21 mouse cellular contexts compared by ENCODE assay signal in genomic region chr6:9133589-9134279, GRCm38 (mm10).
"Had no signal": no experiment of that assay in that cellular context is flagged by ENCODE, and none has a peak within 500 bp of the region (broad histone marks: within the 10 kb centered on the region; RNA-seq: fewer than 3 reads in every experiment).

No protein-coding gene starts in this region.

- DNase-seq: kidney, adult 9 months; kidney, postnatal 14 days; kidney, postnatal 4 days; left cerebral cortex, postnatal 4 days; liver, postnatal 0 days; lung, embryonic 14.5 days; right cerebral cortex, adult 18-20 months; right cerebral cortex, postnatal 14 days; right cerebral cortex, postnatal 4 days; thymus, adult 2 months; thymus, postnatal 14 days; thymus, postnatal 4 days had no signal

- H3K4me2 ChIP-seq: limb, embryonic 12.5 days; limb, embryonic 15.5 days; liver, embryonic 11.5 days; lung, embryonic 14.5 days; neural tube, embryonic 12.5 days; neural tube, embryonic 15.5 days had no signal

- H3K4me1 ChIP-seq: limb, embryonic 12.5 days; limb, embryonic 15.5 days; neural tube, embryonic 12.5 days; neural tube, embryonic 15.5 days had no signal

- H3K27ac ChIP-seq: limb, embryonic 12.5 days; limb, embryonic 15.5 days; liver, embryonic 14.5 days; macrophage; neural tube, embryonic 12.5 days; neural tube, embryonic 15.5 days; stomach, postnatal 0 days had no signal

- H3K36me3 ChIP-seq: limb, embryonic 12.5 days; limb, embryonic 15.5 days; neural tube, embryonic 12.5 days; neural tube, embryonic 15.5 days had no signal

- H3K4me3 ChIP-seq: limb, embryonic 12.5 days; limb, embryonic 15.5 days; neural tube, embryonic 12.5 days; neural tube, embryonic 15.5 days had no signal

- H3K9me3 ChIP-seq: limb, embryonic 12.5 days; limb, embryonic 15.5 days; neural tube, embryonic 12.5 days; neural tube, embryonic 15.5 days had no signal

- H3K9ac ChIP-seq: limb, embryonic 12.5 days; limb, embryonic 15.5 days; liver, embryonic 14.5 days; liver, postnatal 0 days; lung, embryonic 14.5 days; neural tube, embryonic 12.5 days; neural tube, embryonic 15.5 days had no signal

- ATAC-seq: liver, postnatal 0 days; lung, postnatal 0 days had no signal

- H3K27me3 ChIP-seq: limb, embryonic 12.5 days; limb, embryonic 15.5 days; neural tube, embryonic 12.5 days; neural tube, embryonic 15.5 days had no signal
